Mouse (Mus musculus): ENCODE measurements around the gene Rnf181. TPM values are rescaled to one million over a fixed set of nuclear protein-coding genes. Genes with fewer than 3 reads are reported as not detected.
A peak's percentile ranks its signal among the peaks of the same experiment; 100 is the strongest.

The Rnf181 gene
- polyA plus RNA-seq, 1 experiment from 2014 or later, result 88.4 TPM

DNA sequence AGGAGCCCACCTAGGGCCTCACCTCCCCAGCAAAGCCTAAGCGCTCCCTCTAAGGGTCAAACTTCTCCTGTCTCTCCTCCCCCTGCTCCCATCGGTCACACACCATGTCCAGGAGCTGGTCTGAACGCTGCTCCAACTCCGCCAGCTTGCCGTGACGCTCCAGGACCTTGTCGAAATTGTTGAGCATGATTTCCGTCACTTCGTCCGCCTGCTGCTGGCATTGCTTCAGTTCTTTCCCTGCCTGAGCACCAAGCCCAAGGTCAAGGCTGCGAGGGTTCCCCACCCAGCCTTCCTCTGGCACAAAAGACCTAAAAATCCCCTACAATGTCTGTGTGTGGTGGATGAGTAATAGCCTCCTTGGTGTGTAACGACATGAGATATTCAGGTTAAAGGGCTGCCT lies 3.3 kb upstream of the Rnf181 start:
- H3K4me3 ChIP-seq, result no peak overlapping the region
- no peak for ATAC-seq (ENCODE audit: extremely low read depth, insufficient number of reproducible peaks, low FRiP score, low TSS enrichment)
- peak overlapping the region; percentile 44; the same call in 1 of the 2 replicates for H3K9ac ChIP-seq
- peaks cover 49% of the 10 kb centered on the region for H3K4me1 ChIP-seq
- no peak overlapping the region for H3K4me2 ChIP-seq
- peak overlapping the region; percentile 87 for H3K27ac ChIP-seq (replicated peaks)
- H3K9me3 ChIP-seq, result no peaks in the 10 kb centered on the region
- H3K27me3 ChIP-seq (replicated peaks), result no peaks in the 10 kb centered on the region
- peaks cover 15% of the 10 kb centered on the region for H3K36me3 ChIP-seq
- 74% methylated on average over 12 of the region's 12 CpGs for WGBS

DNA sequence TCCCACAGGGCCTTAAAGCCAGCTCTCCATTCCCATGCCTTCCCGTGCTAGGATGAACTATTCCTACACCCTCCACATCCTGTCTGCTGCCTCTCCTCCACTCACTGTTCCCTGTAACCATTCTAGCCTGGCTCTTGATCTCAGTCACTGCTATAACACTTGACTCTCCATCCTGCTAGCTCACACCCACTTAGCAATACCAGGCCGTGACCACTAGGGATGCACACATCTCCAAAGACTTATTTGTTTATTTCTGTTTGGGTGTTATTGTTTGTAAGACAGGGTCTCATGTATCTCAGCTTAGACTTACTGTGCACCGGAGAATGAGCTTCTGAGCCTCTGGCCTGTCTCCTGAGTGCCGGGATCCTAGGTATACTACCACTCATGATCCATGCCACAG lies 2.8 kb upstream of the Rnf181 start:
- Histone ChIP-seq H3K4me3 (no peak overlapping the region), H3K9ac (no peak overlapping the region), H3K4me1 (peaks cover 46% of the 10 kb centered on the region), H3K27ac (replicated peaks) (no peak overlapping the region), H3K4me2 (no peak overlapping the region), H3K27me3 (replicated peaks) (no peaks in the 10 kb centered on the region), H3K9me3 (no peaks in the 10 kb centered on the region), H3K36me3 (peaks cover 15% of the 10 kb centered on the region)
- WGBS, result 69% methylated on average over 4 of the region's 4 CpGs
- ATAC-seq (ENCODE audit: extremely low read depth, insufficient number of reproducible peaks, low FRiP score, low TSS enrichment), result no peak

- H3K4me1 ChIP-seq, result peaks cover 26% of the 10 kb centered on the region
- H3K4me2 ChIP-seq, result no peak overlapping the region
- no peak overlapping the region for H3K9ac ChIP-seq
- no peak for ATAC-seq (ENCODE audit: extremely low read depth, insufficient number of reproducible peaks, low FRiP score, low TSS enrichment)
- no peaks in the 10 kb centered on the region for H3K27me3 ChIP-seq (replicated peaks)
- no peak overlapping the region for H3K27ac ChIP-seq (replicated peaks)
- WGBS, result 71% methylated on average over 4 of the region's 4 CpGs
- no peaks in the 10 kb centered on the region for H3K9me3 ChIP-seq
- no peak overlapping the region for H3K4me3 ChIP-seq
- peaks cover 15% of the 10 kb centered on the region for H3K36me3 ChIP-seq
These were observed 761 bp upstream of the Rnf181 start for GRCm38 (mm10) chr6:72367460-72367974.

- H3K9ac ChIP-seq, result no peak overlapping the region
- peaks cover 21% of the 10 kb centered on the region for H3K4me1 ChIP-seq
- no peak for ATAC-seq (ENCODE audit: extremely low read depth, insufficient number of reproducible peaks, low FRiP score, low TSS enrichment)
- no peak overlapping the region for H3K4me2 ChIP-seq
- no peak overlapping the region for H3K27ac ChIP-seq (replicated peaks)
- no peaks in the 10 kb centered on the region for H3K9me3 ChIP-seq
- peaks cover 15% of the 10 kb centered on the region for H3K36me3 ChIP-seq
- 57% methylated on average over 3 of the region's 3 CpGs for WGBS
- H3K4me3 ChIP-seq, result no peak overlapping the region
- H3K27me3 ChIP-seq (replicated peaks), result no peaks in the 10 kb centered on the region
These were observed 452 bp downstream of the Rnf181 start for GRCm38 (mm10) chr6:72366304-72366703.

DNA sequence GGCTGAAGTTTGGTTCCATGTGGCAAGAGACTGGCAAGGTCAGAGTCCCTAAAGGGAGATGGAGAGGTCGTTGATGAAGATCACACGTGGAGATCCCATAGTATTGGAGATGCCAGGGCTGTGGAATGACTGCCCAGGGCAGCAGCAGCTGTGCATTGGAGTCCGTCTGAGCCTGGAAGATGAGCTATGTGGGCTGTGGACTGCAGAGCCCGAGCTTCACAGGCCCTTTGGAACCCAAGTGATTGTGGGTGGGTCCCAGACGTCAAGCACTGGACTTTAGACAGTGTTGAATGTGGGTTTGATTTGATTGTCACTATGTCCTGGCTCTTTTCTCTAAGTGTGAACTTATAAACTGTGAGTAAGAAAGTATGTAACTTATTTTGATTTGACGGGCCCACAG lies 1.8 kb downstream of the Rnf181 start:
- whole genome bisulfite sequencing, result 56% methylated on average over 6 of the region's 6 CpGs
- Histone ChIP-seq H3K9ac (no peak overlapping the region), H3K27me3 (replicated peaks) (no peaks in the 10 kb centered on the region), H3K4me2 (no peak overlapping the region), H3K9me3 (no peaks in the 10 kb centered on the region), H3K4me3 (no peak overlapping the region), H3K4me1 (peaks cover 20% of the 10 kb centered on the region), H3K36me3 (peaks cover 24% of the 10 kb centered on the region), H3K27ac (replicated peaks) (no peak overlapping the region)
- no peak for ATAC-seq (ENCODE audit: extremely low read depth, insufficient number of reproducible peaks, low FRiP score, low TSS enrichment)

DNA sequence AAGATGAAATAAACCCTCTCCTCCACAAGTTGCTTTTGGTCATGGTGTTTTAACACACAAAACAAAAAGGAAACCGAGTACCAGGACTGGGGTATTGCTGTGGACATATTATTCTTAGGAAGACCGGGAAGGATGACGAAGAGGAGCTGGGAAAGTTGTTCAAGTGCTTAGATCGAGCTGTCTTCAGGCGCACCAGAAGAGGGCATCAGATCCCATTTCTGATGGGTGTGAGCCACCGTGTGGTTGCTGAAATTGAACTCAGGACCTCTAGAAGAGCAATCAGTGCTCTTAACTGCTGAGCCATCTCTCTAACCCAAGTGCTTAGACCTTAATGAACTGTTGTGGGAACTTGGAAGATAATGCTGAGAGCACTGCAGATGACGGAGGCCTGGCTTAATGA lies 2.7 kb downstream of the Rnf181 start:
- Histone ChIP-seq H3K27ac (replicated peaks) (no peak overlapping the region), H3K36me3 (peaks cover 28% of the 10 kb centered on the region), H3K9me3 (no peaks in the 10 kb centered on the region), H3K4me3 (no peak overlapping the region), H3K4me1 (peaks cover 17% of the 10 kb centered on the region), H3K27me3 (replicated peaks) (no peaks in the 10 kb centered on the region), H3K9ac (no peak overlapping the region), H3K4me2 (no peak overlapping the region)
- no peak for ATAC-seq (ENCODE audit: extremely low read depth, insufficient number of reproducible peaks, low FRiP score, low TSS enrichment)
- 41% methylated on average over 7 of the region's 7 CpGs for WGBS

- WGBS, result under 1% methylated on average over 42 of the region's 42 CpGs
- Histone ChIP-seq H3K36me3 (peaks cover 35% of the 10 kb centered on the region), H3K27ac (replicated peaks) (peak overlapping the region; percentile 85)
These were observed 4.4 kb downstream of the Rnf181 start for GRCm38 (mm10) chr6:72362132-72363028.

DNA sequence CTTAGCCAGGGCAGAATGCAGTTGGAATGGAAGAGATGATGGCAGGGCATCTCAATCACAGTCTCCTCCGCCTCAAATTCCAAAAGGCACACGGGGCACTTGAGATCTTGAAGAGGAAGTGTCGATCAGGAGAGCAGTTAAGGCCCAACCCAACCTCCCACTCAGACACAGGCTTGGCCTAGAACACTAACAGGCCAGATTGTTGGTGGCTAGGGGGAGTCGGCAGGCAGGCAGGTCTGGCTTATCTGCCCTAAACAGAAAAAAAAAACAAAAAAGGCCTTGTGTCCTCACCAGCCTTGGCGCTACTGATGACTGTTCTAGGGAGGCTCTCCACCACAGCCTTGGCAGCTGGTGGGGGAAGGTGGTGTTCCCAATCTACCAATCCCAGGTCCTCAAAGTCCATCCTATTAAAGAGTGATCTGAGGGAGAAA lies 5.6 kb downstream of the Rnf181 start:
- H3K4me1 ChIP-seq, result peaks cover 37% of the 10 kb centered on the region
- peaks cover 39% of the 10 kb centered on the region for H3K36me3 ChIP-seq
- H3K4me2 ChIP-seq, result peak overlapping the region; percentile 83
- WGBS, result 18% methylated on average over 5 of the region's 5 CpGs
- H3K9ac ChIP-seq, result peak overlapping the region; percentile 88
- H3K4me3 ChIP-seq, result peak overlapping the region; percentile 75
- ATAC-seq (ENCODE audit: extremely low read depth, insufficient number of reproducible peaks, low FRiP score, low TSS enrichment), result no peak
- H3K9me3 ChIP-seq, result no peaks in the 10 kb centered on the region
- H3K27me3 ChIP-seq (replicated peaks), result no peaks in the 10 kb centered on the region
- no peak overlapping the region for H3K27ac ChIP-seq (replicated peaks)

More at GRCm38 (mm10) chr6:72362132-72363028, 4.4 kb downstream of the Rnf181 start:
- peak overlapping the region; percentile 83 for H3K4me2 ChIP-seq
- peak overlapping the region; percentile 75 for H3K4me3 ChIP-seq
- H3K9ac ChIP-seq, result peak overlapping the region; percentile 88
- no peaks in the 10 kb centered on the region for H3K27me3 ChIP-seq (replicated peaks)
- H3K4me1 ChIP-seq, result peaks cover 25% of the 10 kb centered on the region
- ATAC-seq (ENCODE audit: extremely low read depth, insufficient number of reproducible peaks, low FRiP score, low TSS enrichment), result peak; percentile 96
- H3K9me3 ChIP-seq, result no peaks in the 10 kb centered on the region

DNA sequence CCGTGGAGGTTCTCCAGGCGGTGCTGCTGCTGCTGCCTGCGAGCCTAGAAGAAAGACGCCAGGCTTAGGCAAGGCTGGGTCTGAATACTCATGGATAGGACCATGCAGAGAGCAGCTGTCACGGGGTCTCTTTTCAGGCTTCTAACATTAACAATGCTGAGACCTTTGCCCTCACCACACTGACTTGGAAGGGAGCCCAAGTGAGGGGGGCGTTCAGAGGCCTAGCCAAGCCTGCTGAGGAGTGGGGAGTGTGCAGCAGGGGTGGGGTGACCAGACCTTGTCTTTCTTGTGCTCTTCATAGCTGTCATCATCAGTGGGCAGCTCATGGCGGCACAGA lies 6.2 kb downstream of the Rnf181 start:
- Histone ChIP-seq H3K27me3 (replicated peaks) (no peaks in the 10 kb centered on the region), H3K27ac (replicated peaks) (no peak overlapping the region), H3K4me1 (peaks cover 42% of the 10 kb centered on the region), H3K4me3 (peak overlapping the region; percentile 75; the same call in 1 of the 2 replicates), H3K4me2 (peak overlapping the region; percentile 83; the same call in 1 of the 2 replicates), H3K9ac (peak overlapping the region; percentile 88), H3K36me3 (peaks cover 39% of the 10 kb centered on the region), H3K9me3 (no peaks in the 10 kb centered on the region)
- no peak for ATAC-seq (ENCODE audit: extremely low read depth, insufficient number of reproducible peaks, low FRiP score, low TSS enrichment)
- WGBS, result 67% methylated on average over 7 of the region's 7 CpGs

GRCm38 (mm10) chr6:72359891-72360598 lies 6.7 kb downstream of the Rnf181 start:
- H3K27me3 ChIP-seq (replicated peaks), result no peaks in the 10 kb centered on the region
- peaks cover 39% of the 10 kb centered on the region for H3K36me3 ChIP-seq
- no peak overlapping the region for H3K27ac ChIP-seq (replicated peaks)
- H3K4me1 ChIP-seq, result peaks cover 42% of the 10 kb centered on the region
- no peak for ATAC-seq (ENCODE audit: extremely low read depth, insufficient number of reproducible peaks, low FRiP score, low TSS enrichment)
- H3K9ac ChIP-seq, result no peak overlapping the region
- peak overlapping the region; percentile 83; the same call in 1 of the 2 replicates for H3K4me2 ChIP-seq
- 81% methylated on average over 11 of the region's 11 CpGs for WGBS
- 0 out of 2 replicates have a peak overlapping the region, but pooled peaks have one; percentile 75 for H3K4me3 ChIP-seq
- H3K9me3 ChIP-seq, result no peaks in the 10 kb centered on the region

DNA sequence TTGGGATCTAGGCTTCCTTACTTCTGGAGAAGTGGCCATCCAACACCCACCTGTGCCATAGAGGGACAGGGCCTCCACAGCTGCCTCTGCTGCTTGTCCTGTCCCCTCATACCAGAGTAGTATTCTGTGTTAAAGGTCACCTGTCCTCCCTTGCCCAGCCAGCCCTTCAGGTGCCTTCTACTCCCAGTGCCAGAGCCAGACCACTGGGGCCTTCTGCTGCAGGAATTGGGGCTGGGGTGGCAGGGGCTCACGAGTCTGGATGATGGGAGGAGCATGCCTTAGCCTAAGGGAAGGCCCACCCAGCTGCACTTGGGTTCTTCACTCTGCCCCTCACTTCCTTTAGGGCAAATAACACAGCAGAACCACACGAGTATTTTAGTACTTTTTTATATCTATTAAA lies 7.4 kb downstream of the Rnf181 start:
- Histone ChIP-seq H3K9me3 (no peaks in the 10 kb centered on the region), H3K4me2 (no peak overlapping the region), H3K36me3 (peaks cover 39% of the 10 kb centered on the region), H3K27ac (replicated peaks) (no peak overlapping the region), H3K4me1 (peaks cover 48% of the 10 kb centered on the region), H3K9ac (no peak overlapping the region), H3K4me3 (no peak overlapping the region), H3K27me3 (replicated peaks) (no peaks in the 10 kb centered on the region)
- ATAC-seq (ENCODE audit: extremely low read depth, insufficient number of reproducible peaks, low FRiP score, low TSS enrichment), result no peak
- 79% methylated on average over 2 of the region's 2 CpGs for WGBS

Data from heart, embryonic 13.5 days (tissue).